Mouse (Mus musculus) midbrain, embryonic 10.5 days (tissue): ENCODE data around the gene Grb7. TPM values are rescaled to one million over a fixed set of nuclear protein-coding genes. Genes with fewer than 3 reads are reported as not detected.

Experiments used
- DNase-seq: peaks from one replicate; pipeline ENCODE4 v3.0.0-alpha.2; 2017; ENCODE audit warnings: low spot score
- H3K27ac ChIP-seq: fragments of 300-500 bp; sonication (generic); replicated peaks from 2 replicates; pipeline ENCODE4 v1.5.1; 2016; ENCODE audit warnings: mild to moderate bottlenecking
- H3K27me3 ChIP-seq: fragments of 300-500 bp; sonication (generic); 2 replicates; pipeline ENCODE4 v1.6.1; 2016; ENCODE audit warnings: low read depth, mild to moderate bottlenecking; ENCODE audit not compliant: poor library complexity, severe bottlenecking
- H3K36me3 ChIP-seq: fragments of 300-500 bp; sonication (generic); 2 replicates; pipeline ENCODE4 v1.6.1; 2016; ENCODE audit warnings: mild to moderate bottlenecking, moderate library complexity
- H3K4me1 ChIP-seq: fragments of 300-500 bp; sonication (generic); 2 replicates; pipeline ENCODE4 v1.6.1; 2016
- H3K4me3 ChIP-seq: fragments of 300-500 bp; sonication (generic); 2 replicates; pipeline ENCODE4 v1.5.1; 2016; ENCODE audit warnings: mild to moderate bottlenecking, moderate library complexity
- H3K9me3 ChIP-seq: fragments of 300-500 bp; sonication (generic); replicated peaks from 2 replicates; pipeline ENCODE4 v1.6.1; 2016; ENCODE audit warnings: mild to moderate bottlenecking
- WGBS: fragments of 180-500 bp; shearing (Covaris S2); methylation state at CpG from one replicate; pipeline ENCODE4 v1.1.7; 2016; 5-methylcytosine and 5-hydroxymethylcytosine counted together
- polyA plus RNA-seq: library from polyadenylated mRNA; unstranded; fragments of >200 nt; fragmentation: Nextera tagmentation; extraction: Ambion mirVana; gene quantifications from 2 replicates; pipeline ENCODE4 v1.2.1, GENCODE M21; 2016

The Grb7 gene
- 1.5 and 2.3 TPM in 2 replicates for polyA plus RNA-seq

GRCm38 (mm10) chr11:98446213-98446561, at the start of gene Grb7:
Gene Grb7 (plus strand): TSS chr11:98446394.
- Histone ChIP-seq H3K4me3 (peak within 1 kb of the TSS; percentile 38), H3K27ac (no peak within 1 kb of the TSS; the same call in 1 of the 2 replicates), H3K36me3 (no peaks in the 10 kb centered on the region), H3K27me3 (peaks cover 50% of the 10 kb centered on the region), H3K9me3 (no peaks in the 10 kb centered on the region), H3K4me1 (peaks cover 24% of the 10 kb centered on the region)
- DNase-seq, result peak; percentile 31
- 2% methylated on average over 5 of the region's 5 CpGs for WGBS

GRCm38 (mm10) chr11:98397946-98398345, 48.2 kb upstream of the Grb7 start:
- no peaks in the 10 kb centered on the region for H3K27me3 ChIP-seq
- H3K9me3 ChIP-seq, result no peaks in the 10 kb centered on the region
- no peak overlapping the region for H3K27ac ChIP-seq
- H3K36me3 ChIP-seq, result no peaks in the 10 kb centered on the region
- no peak overlapping the region for H3K4me3 ChIP-seq
- 92% methylated on average over 7 of the region's 7 CpGs for WGBS
- peaks cover 22% of the 10 kb centered on the region for H3K4me1 ChIP-seq
- no peak for DNase-seq

DNA sequence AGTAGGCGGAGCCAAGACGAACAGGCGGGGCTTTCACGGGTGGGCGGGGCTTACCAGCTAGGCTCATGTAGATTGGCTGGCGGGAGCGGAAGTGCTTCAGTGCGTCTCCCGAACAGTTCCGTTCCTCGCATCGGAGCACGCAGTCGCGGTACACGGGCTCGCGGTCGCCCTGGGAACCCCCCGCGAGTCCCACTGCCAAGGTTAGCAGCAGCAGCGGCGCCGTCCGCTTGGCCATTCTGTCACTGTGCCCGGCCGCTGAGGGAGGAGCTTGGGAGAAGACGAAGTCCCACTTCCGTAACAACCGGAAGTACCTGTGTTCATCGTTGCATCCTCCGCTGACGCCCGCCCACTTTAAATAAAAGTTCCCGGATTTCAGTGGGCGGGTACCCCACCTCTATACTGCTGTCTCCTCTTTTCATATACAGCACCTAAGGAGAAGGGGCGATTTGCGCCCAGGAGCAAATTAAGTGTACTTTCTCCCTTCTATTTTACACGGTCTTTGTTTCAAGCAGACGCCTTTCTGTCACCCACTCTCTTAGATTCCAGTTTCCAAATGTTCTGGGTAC, 46.0 kb upstream of the Grb7 start, which contains the start of gene Pgap3:
Pgap3 (minus strand) TSS at position 330 of the 566 bp plus-strand sequence.
- H3K36me3 ChIP-seq, result no peaks in the 10 kb centered on the region
- H3K27me3 ChIP-seq, result no peaks in the 10 kb centered on the region
- H3K4me3 ChIP-seq, result peak within 1 kb of the TSS; percentile 64
- no peaks in the 10 kb centered on the region for H3K9me3 ChIP-seq
- peaks cover 13% of the 10 kb centered on the region for H3K4me1 ChIP-seq
- WGBS, result under 1% methylated on average over 40 of the region's 40 CpGs
- peak within 1 kb of the TSS; percentile 94 for H3K27ac ChIP-seq
- peak; percentile 91 for DNase-seq

DNA sequence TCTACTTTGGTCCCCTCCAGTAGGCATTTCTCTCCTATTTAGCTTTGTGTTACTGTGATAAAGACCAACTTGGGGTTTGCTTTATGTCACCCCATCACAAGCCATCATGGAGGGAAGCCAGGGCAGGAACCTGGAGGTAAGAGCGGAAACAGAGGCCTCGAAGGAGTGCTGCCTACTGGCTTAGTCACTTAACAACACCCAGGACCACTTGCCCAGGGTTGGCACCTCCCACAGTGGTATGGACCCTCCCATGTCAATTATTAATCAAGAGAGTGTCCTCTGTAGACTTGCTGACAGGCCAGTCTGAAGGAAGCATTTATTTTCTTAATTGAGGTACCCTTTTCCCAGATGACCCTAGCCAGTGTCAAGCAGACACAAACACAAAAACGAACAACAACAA, 45.4 kb upstream of the Grb7 start:
- Histone ChIP-seq H3K36me3 (no peaks in the 10 kb centered on the region), H3K4me1 (peaks cover 13% of the 10 kb centered on the region), H3K27ac (peak overlapping the region; percentile 94), H3K4me3 (peak overlapping the region; percentile 64), H3K9me3 (no peaks in the 10 kb centered on the region), H3K27me3 (no peaks in the 10 kb centered on the region)
- WGBS, result 58% methylated on average over 3 of the region's 3 CpGs
- DNase-seq, result no peak

DNA sequence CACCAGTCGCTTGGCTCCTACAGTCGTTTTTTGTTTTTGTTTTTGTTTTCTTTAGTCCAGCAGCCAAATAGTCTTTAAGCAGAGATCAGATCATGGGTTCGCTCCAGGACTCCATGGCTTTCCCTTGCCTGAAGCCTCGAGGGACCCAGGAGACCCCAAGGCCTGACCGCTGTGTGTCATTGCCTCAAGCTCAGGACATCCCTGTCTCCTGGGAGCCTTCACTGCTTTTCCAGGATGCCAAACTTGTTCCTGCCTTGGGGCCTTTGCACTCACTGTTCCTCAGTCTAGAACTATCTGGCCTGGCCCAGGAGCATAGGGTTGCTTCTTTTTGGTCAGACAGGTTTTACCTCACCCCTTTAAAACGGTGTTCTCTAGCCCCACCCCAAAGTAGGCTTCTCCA, 39.6 kb upstream of the Grb7 start:
- DNase-seq, result no peak

GRCm38 (mm10) chr11:98408872-98409271, 37.3 kb upstream of the Grb7 start:
- Histone ChIP-seq H3K27ac (peak overlapping the region; percentile 78), H3K36me3 (no peaks in the 10 kb centered on the region), H3K4me1 (peaks cover 40% of the 10 kb centered on the region), H3K9me3 (no peaks in the 10 kb centered on the region), H3K4me3 (peak overlapping the region; percentile 30), H3K27me3 (peaks cover 48% of the 10 kb centered on the region)
- 49% methylated on average over 8 of the region's 8 CpGs for WGBS
- DNase-seq, result no peak

More for the DNA sequence above, 39.6 kb upstream of the Grb7 start:
- 76% methylated on average over 6 of the region's 6 CpGs for WGBS
- Histone ChIP-seq H3K9me3 (no peaks in the 10 kb centered on the region), H3K4me1 (peaks cover 19% of the 10 kb centered on the region), H3K4me3 (no peak overlapping the region), H3K27me3 (peaks cover 26% of the 10 kb centered on the region), H3K36me3 (no peaks in the 10 kb centered on the region), H3K27ac (no peak overlapping the region)

DNA sequence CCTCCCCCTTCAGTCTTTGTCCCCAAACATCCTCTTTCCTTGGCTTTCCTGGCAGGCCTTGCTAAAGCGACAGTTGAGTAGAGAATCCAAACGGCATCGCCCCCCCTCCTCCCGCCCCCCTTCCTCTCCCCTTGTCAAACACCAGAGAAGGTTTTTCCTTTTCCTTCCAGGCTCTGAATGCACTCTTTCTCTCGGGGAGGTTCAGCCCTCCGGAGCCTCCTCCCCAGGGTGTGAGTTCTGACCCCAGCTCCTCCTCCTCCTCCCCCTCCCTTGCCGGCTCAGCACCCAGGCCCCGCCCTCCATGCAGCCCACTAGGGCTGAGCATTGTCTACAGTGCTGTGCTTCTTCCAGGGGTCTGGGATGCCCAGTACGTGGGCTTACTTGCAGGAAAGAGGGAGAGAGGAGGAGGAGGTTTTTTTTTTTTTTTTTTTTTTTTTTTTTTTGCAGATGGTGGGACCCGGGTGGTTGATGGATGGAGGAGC, 36.8 kb upstream of the Grb7 start:
- no peaks in the 10 kb centered on the region for H3K36me3 ChIP-seq
- peak overlapping the region; percentile 78 for H3K27ac ChIP-seq
- no peaks in the 10 kb centered on the region for H3K9me3 ChIP-seq
- peaks cover 53% of the 10 kb centered on the region for H3K27me3 ChIP-seq
- peaks cover 45% of the 10 kb centered on the region for H3K4me1 ChIP-seq
- DNase-seq, result peak; percentile 62
- WGBS, result 2% methylated on average over 10 of the region's 10 CpGs
- peak overlapping the region; percentile 30 for H3K4me3 ChIP-seq

DNA sequence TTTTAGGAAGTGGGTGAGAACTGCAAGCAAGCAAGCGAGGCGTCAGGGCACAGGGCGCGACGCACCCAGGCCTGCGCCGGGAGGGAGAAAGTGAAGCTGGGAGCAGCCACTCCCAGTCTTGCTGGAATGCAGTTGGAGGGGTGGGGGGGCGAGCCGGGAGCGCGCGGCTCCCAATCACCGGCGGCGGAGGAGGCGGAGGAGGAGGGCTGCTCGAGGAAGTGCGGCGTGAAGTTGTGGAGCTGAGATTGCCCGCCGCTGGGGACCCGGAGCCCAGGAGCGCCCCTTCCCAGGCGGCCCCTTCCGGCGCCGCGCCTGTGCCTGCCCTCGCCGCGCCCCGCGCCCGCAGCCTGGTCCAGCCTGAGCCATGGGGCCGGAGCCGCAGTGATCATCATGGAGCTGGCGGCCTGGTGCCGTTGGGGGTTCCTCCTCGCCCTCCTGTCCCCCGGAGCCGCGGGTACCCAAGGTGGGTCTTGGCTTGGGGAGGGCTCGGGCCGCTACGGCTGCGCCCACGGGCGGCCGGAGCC, 33.9 kb upstream of the Grb7 start, which contains the start of gene Erbb2:
Erbb2 (plus strand) TSS at position 198 of the 524 bp plus-strand sequence.
- Histone ChIP-seq H3K9me3 (no peaks in the 10 kb centered on the region), H3K27me3 (peaks cover 64% of the 10 kb centered on the region)
- WGBS, result under 1% methylated on average over 48 of the region's 49 CpGs

GRCm38 (mm10) chr11:98412797-98413301, 33.3 kb upstream of the Grb7 start:
- Histone ChIP-seq H3K27me3 (peaks cover 64% of the 10 kb centered on the region), H3K9me3 (no peaks in the 10 kb centered on the region), H3K4me1 (peaks cover 54% of the 10 kb centered on the region), H3K27ac (peak overlapping the region; percentile 92), H3K36me3 (no peaks in the 10 kb centered on the region), H3K4me3 (peak overlapping the region; percentile 96)
- peak; percentile 72 for DNase-seq
- WGBS, result under 1% methylated on average over 40 of the region's 40 CpGs

More for the DNA sequence above, 33.9 kb upstream of the Grb7 start, which contains the start of gene Erbb2:
- Histone ChIP-seq H3K27ac (peak within 1 kb of the TSS; percentile 92), H3K4me1 (peaks cover 54% of the 10 kb centered on the region), H3K4me3 (peak within 1 kb of the TSS; percentile 96), H3K36me3 (no peaks in the 10 kb centered on the region)
- peak; percentile 85 for DNase-seq

GRCm38 (mm10) chr11:98413731-98414130, 32.5 kb upstream of the Grb7 start:
- peaks cover 64% of the 10 kb centered on the region for H3K27me3 ChIP-seq
- no peak for DNase-seq
- H3K4me1 ChIP-seq, result peaks cover 56% of the 10 kb centered on the region
- H3K9me3 ChIP-seq, result no peaks in the 10 kb centered on the region
- WGBS, result 36% methylated on average over 7 of the region's 7 CpGs
- H3K36me3 ChIP-seq, result no peaks in the 10 kb centered on the region
- peak overlapping the region; percentile 92 for H3K27ac ChIP-seq
- peak overlapping the region; percentile 96 for H3K4me3 ChIP-seq

DNA sequence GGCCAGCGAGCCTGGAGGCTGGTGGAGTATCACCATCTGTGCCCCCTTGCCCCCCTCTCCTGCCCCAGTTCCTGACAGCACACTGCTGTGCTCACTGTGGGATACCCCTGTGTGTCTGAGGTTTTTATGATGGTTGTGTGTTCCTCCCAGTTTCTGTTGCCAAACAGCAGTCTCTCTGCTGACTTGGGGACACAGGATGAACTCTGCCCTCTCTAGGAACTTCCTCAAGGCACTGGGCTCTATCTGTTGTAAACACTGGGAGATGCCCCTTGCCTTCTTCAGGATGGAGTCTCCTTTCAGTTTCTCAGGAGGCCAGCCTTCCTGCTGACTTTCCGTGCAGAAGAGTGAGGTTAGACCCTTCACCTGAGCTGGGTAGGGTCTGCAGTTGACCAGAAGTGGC, 32.0 kb upstream of the Grb7 start:
- H3K27ac ChIP-seq, result no peak overlapping the region
- H3K4me1 ChIP-seq, result peaks cover 52% of the 10 kb centered on the region
- no peaks in the 10 kb centered on the region for H3K9me3 ChIP-seq
- no peaks in the 10 kb centered on the region for H3K36me3 ChIP-seq
- peak overlapping the region; percentile 96 for H3K4me3 ChIP-seq
- 27% methylated on average over 2 of the region's 2 CpGs for WGBS
- DNase-seq, result no peak
- peaks cover 62% of the 10 kb centered on the region for H3K27me3 ChIP-seq

DNA sequence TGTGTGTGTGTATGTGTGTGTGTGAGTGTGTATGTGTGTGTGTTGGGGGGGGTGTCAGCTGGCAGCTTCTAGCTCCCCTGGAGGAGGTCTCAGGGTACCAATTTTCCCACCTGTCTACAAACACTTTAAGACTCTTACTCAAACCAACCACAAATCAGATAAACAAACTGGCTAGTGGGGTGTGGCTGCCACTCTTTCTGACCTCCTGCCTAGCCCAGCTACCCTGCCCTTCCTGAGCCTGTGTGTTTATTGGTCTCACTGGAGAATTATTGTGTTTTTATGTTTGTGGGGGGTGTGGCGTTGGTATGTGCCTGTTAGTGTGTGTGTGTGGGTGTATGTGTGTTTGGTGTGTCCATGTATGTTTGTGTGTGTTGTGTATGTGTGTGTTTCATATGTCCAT, 29.1 kb upstream of the Grb7 start:
- Histone ChIP-seq H3K4me3 (no peak overlapping the region), H3K27ac (no peak overlapping the region), H3K27me3 (peaks cover 33% of the 10 kb centered on the region), H3K4me1 (peaks cover 34% of the 10 kb centered on the region), H3K9me3 (no peaks in the 10 kb centered on the region), H3K36me3 (peaks cover 12% of the 10 kb centered on the region; the same call in 1 of the 2 replicates)
- 92% methylated on average over 1 of the region's 1 CpGs for WGBS
- no peak for DNase-seq

DNA sequence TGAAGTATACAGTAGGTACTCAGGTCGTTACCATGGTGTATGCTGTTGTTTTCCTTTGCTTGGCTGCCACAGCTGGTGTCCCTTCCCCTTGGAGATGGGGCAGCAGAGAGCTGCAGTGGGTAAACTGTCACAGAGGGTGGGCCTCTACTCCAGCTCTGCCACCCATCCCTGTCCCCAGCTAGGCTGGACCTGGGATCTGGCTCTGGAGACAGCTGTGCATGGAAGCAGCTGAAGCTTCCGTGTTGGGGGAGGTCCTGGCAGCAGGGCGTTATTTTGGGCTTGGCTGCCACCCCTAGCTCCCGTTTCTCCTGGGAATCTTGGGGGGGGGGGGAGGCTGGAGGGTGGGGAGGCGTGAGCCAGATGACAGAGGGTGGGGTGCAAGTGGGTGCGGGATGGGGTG, 27.9 kb upstream of the Grb7 start:
- WGBS, result 77% methylated on average over 6 of the region's 6 CpGs
- Histone ChIP-seq H3K27me3 (peaks cover 21% of the 10 kb centered on the region), H3K4me1 (peaks cover 24% of the 10 kb centered on the region), H3K9me3 (no peaks in the 10 kb centered on the region), H3K27ac (peak overlapping the region; percentile 28; the same call in 1 of the 2 replicates), H3K4me3 (no peak overlapping the region), H3K36me3 (peaks cover 24% of the 10 kb centered on the region)
- no peak for DNase-seq
